Mouse (Mus musculus) heart, postnatal 0 days (tissue): Measurements from ENCODE around the gene Olfr97. TPM values are rescaled to one million over a fixed set of nuclear protein-coding genes. Genes with fewer than 3 reads are reported as not detected.
"Not testable (repeated sequence)": the region's sequence is repeated elsewhere in the genome, so short reads cannot be mapped to it uniquely, and the experiment has no call there.

Experiments used
- ATAC-seq: fragments of 200-750 bp; cut with Nextera tagmentation; 2 replicates; pipeline ENCODE4 v1.8.0; 2017; ENCODE audit warnings: low read depth, moderate number of reproducible peaks, moderate library complexity; ENCODE audit not compliant: insufficient read depth
- DNase-seq: peaks from one replicate; pipeline ENCODE4 v3.0.0-alpha.2; 2016; ENCODE audit warnings: low spot score
- H3K27ac ChIP-seq: fragments of 300-500 bp; sonication (generic); 2 replicates; pipeline ENCODE4 v1.5.1; 2014; ENCODE audit warnings: low read depth, mild to moderate bottlenecking
- H3K27me3 ChIP-seq: fragments of 300-500 bp; sonication (generic); 2 replicates; pipeline ENCODE4 v1.6.1; 2014; ENCODE audit warnings: low read length, mixed read lengths; ENCODE audit not compliant: control insufficient read depth, insufficient read depth
- H3K36me3 ChIP-seq: fragments of 300-500 bp; sonication (generic); replicated peaks from 2 replicates; pipeline ENCODE4 v1.6.1; 2014; ENCODE audit warnings: low read length, mixed read lengths; ENCODE audit not compliant: control insufficient read depth, insufficient read depth
- H3K4me1 ChIP-seq: fragments of 300-500 bp; sonication (generic); 2 replicates; pipeline ENCODE4 v1.6.1; 2014; ENCODE audit warnings: antibody characterized with exemption; ENCODE audit not compliant: control insufficient read depth, insufficient read depth
- H3K4me2 ChIP-seq: fragments of 300-500 bp; sonication (generic); 2 replicates; pipeline ENCODE4 v1.6.1; 2014; ENCODE audit warnings: low read depth, mild to moderate bottlenecking, low read length, moderate library complexity
- H3K4me3 ChIP-seq: fragments of 300-500 bp; sonication (generic); 2 replicates; pipeline ENCODE4 v1.5.1; 2014; ENCODE audit warnings: low read depth, low read length
- H3K9ac ChIP-seq: fragments of 300-500 bp; sonication (generic); replicated peaks from 2 replicates; pipeline ENCODE4 v1.6.1; 2014; ENCODE audit warnings: low read depth, low read length, mixed read lengths
- H3K9me3 ChIP-seq: fragments of 300-500 bp; sonication (generic); replicated peaks from 2 replicates; pipeline ENCODE4 v1.6.1; 2016; ENCODE audit warnings: low read length; ENCODE audit not compliant: control insufficient read depth
- CTCF ChIP-seq: IDR thresholded peaks from 2 replicates; pipeline ENCODE4 v1.5.1; 2016; ENCODE audit warnings: antibody characterized with exemption, control low read depth, low read depth
- EP300 ChIP-seq: IDR thresholded peaks from 2 replicates; pipeline ENCODE4 v1.6.1; 2016; ENCODE audit warnings: antibody characterized with exemption, low read depth
- WGBS: fragments of 180-500 bp; shearing (Covaris S2); extraction: QIAGEN DNeasy Blood & Tissue Kit; methylation state at CpG from one replicate; pipeline ENCODE4 v1.1.7; 2014; 5-methylcytosine and 5-hydroxymethylcytosine counted together
- polyA plus RNA-seq: library from polyadenylated mRNA; unstranded; fragments of >200 nt; fragmentation: Nextera tagmentation; extraction: Ambion mirVana; gene quantifications from 2 replicates; pipeline ENCODE4 v1.2.1, GENCODE M21; 2015
- total RNA-seq: library from RNA; depleted of rRNA; stranded (reverse); fragments of >200 nt; gene quantifications from 2 replicates; pipeline ENCODE4 v1.2.3, GENCODE M21; 2014; ENCODE audit warnings: low replicate concordance; rRNA removed

Gene Olfr97
- total RNA-seq, result not detected in 2 replicates
- polyA plus RNA-seq, result not detected in 2 replicates

DNA sequence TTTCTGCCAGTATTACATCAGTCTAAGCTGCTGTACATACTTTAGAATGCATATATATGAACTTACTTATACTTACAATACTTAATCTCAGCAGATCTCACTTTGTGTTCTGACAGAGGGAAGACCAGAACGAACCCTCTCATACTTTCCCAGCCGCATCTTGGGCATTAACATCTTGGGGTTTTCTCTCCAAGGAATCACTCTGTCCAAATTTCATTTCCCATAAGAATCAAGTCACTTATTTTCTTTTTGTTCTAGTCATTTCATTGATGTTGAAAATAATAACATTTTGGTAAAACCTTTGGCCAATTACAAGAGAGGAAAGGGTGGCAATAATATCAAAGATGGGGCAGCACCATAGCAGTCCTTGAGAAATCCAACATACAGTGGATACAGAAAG is at the start of gene Olfr97:
TSS of gene Olfr97 (minus strand) at position 101 of the 400 bp plus-strand sequence.
- H3K36me3 ChIP-seq, H3K4me1 ChIP-seq, H3K4me2 ChIP-seq, H3K27me3 ChIP-seq, H3K9me3 ChIP-seq, DNase-seq, H3K27ac ChIP-seq, ATAC-seq, H3K4me3 ChIP-seq, H3K9ac ChIP-seq: not testable (repeated sequence)
- 71% methylated on average over 2 of the region's 2 CpGs for WGBS

GRCm38 (mm10) chr17:37283360-37283759 is 46.2 kb upstream of the Olfr97 start, which contains the start of gene Olfr99:
Gene Olfr99 (minus strand): TSS chr17:37283460.
- WGBS, result 60% methylated on average over 1 of the region's 1 CpGs
- DNase-seq (no peak), ATAC-seq (no peak)
- H3K9me3 ChIP-seq, result no peaks in the 10 kb centered on the region
- TF ChIP-seq EP300 (no peak), CTCF (no peak)
- H3K9ac ChIP-seq, result no peak within 1 kb of the TSS
- no peak within 1 kb of the TSS for H3K4me3 ChIP-seq
- no peak within 1 kb of the TSS for H3K4me2 ChIP-seq
- H3K36me3 ChIP-seq, result no peaks in the 10 kb centered on the region
- H3K27ac ChIP-seq, result no peak within 1 kb of the TSS
- H3K4me1 ChIP-seq, result no peaks in the 10 kb centered on the region
- H3K27me3 ChIP-seq, result no peaks in the 10 kb centered on the region

- no peaks in the 10 kb centered on the region for H3K4me1 ChIP-seq
- no peak overlapping the region for H3K4me3 ChIP-seq
- no peak overlapping the region for H3K27ac ChIP-seq
- no peak for DNase-seq
- 50% methylated on average over 1 of the region's 1 CpGs for WGBS
- no peaks in the 10 kb centered on the region for H3K9me3 ChIP-seq
- TF ChIP-seq CTCF (no peak), EP300 (no peak)
- H3K9ac ChIP-seq, result no peak overlapping the region
- no peaks in the 10 kb centered on the region for H3K27me3 ChIP-seq
- no peak overlapping the region for H3K4me2 ChIP-seq
- H3K36me3 ChIP-seq, result no peaks in the 10 kb centered on the region
- no peak for ATAC-seq
These were observed 43.2 kb upstream of the Olfr97 start for GRCm38 (mm10) chr17:37280331-37280730.

GRCm38 (mm10) chr17:37276573-37276972 is 39.4 kb upstream of the Olfr97 start:
- Histone ChIP-seq H3K9ac (no peak overlapping the region), H3K4me1 (no peaks in the 10 kb centered on the region), H3K4me3 (no peak overlapping the region), H3K9me3 (no peaks in the 10 kb centered on the region), H3K4me2 (no peak overlapping the region), H3K27ac (no peak overlapping the region), H3K36me3 (no peaks in the 10 kb centered on the region), H3K27me3 (no peaks in the 10 kb centered on the region)
- ATAC-seq, result no peak
- no peak for TF ChIP-seq EP300
- TF ChIP-seq CTCF, result no peak
- no peak for DNase-seq

DNA sequence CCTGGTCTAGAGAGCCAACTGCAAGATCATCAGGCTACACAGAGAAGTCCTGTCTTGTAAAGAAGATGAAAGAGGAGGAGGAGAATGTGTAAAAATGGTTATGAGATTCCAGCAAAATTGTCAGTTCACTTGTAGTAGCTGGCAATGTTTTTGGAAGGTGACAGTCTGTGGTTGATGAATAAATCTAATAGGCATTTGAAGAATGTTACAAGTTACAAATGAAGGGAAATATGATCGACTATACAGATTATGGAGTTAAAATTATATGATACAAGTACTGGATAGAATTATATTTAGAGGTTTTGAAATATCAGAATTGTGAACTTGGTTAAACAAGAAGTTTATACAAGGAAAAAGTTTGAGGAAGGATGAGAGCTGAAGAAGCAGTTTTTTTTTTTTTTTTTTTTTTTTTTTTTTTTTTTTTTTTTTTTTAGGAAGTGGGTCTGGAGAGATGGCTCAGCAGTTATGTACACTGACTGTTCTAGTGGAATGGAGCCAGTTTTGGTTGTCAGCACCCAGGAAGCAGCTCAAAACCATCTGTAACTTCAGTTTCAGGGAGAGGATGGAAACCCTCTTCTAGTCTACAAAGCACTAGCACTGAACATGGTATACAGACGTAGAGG is 38.6 kb upstream of the Olfr97 start:
- DNase-seq, result no peak
- TF ChIP-seq CTCF, result no peak
- TF ChIP-seq EP300, result no peak
- Histone ChIP-seq H3K4me3 (no peak overlapping the region), H3K9me3 (no peaks in the 10 kb centered on the region), H3K27me3 (no peaks in the 10 kb centered on the region), H3K4me1 (no peaks in the 10 kb centered on the region), H3K4me2 (no peak overlapping the region), H3K9ac (no peak overlapping the region), H3K36me3 (no peaks in the 10 kb centered on the region), H3K27ac (no peak overlapping the region)
- 69% methylated on average over 2 of the region's 2 CpGs for WGBS
- no peak for ATAC-seq

DNA sequence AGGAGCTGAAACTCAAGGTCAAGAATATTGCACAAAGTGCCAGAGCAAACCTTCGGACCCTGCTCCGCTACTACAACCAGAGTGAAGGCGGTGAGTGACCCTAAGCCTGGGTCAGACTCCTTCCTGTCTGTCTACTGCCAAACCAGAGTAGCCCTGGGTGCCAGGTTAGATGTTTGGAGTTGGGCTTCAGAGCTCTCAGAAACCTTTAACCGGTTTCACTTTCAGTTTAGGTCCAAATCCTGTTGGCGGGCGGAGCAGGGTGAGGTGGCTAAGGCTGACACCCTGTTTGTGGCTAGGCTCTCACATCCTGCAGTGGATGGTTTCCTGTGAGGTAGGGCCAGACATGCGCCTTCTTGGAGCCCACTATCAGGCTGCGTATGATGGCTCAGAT is 33.6 kb upstream of the Olfr97 start:
- Histone ChIP-seq H3K9ac (peak overlapping the region; percentile 44), H3K4me3 (peak overlapping the region; percentile 69), H3K27me3 (no peaks in the 10 kb centered on the region), H3K4me2 (peak overlapping the region; percentile 97), H3K27ac (no peak overlapping the region), H3K36me3 (no peaks in the 10 kb centered on the region), H3K9me3 (no peaks in the 10 kb centered on the region), H3K4me1 (0 out of 2 replicates have a peak, but pooled peaks cover 3% of the 10 kb centered on the region)
- ATAC-seq, result peak; percentile 45
- TF ChIP-seq CTCF (no peak), EP300 (no peak)
- 42% methylated on average over 8 of the region's 8 CpGs for WGBS
- DNase-seq, result peak; percentile 34
